Mouse (Mus musculus) kidney, postnatal 0 days (tissue): ENCODE measurements at regions not wholly inside any gene's neighbourhood (a gene's known extent, or its start where the extent isn't known, plus 50 kb on each side); places are given as distances from the start of the nearest gene placed in this dataset.

Source experiments
- ATAC-seq: fragments of 200-750 bp; cut with Nextera tagmentation; replicated peaks from 2 replicates; pipeline ENCODE4 v1.8.0; 2017; ENCODE audit warnings: low read depth, moderate number of reproducible peaks, moderate TSS enrichment, moderate library complexity; ENCODE audit not compliant: low FRiP score
- DNase-seq: peaks from one replicate; pipeline ENCODE4 v3.0.0-alpha.2; 2016; ENCODE audit warnings: low spot score
- H3K27ac ChIP-seq: fragments of 300-500 bp; sonication (generic); 2 replicates; pipeline ENCODE4 v1.5.1; 2014; ENCODE audit warnings: mild to moderate bottlenecking
- H3K27me3 ChIP-seq: fragments of 300-500 bp; sonication (generic); 2 replicates; pipeline ENCODE4 v1.6.1; 2014; ENCODE audit warnings: low read length, mixed read lengths; ENCODE audit not compliant: insufficient read depth
- H3K36me3 ChIP-seq: fragments of 300-500 bp; sonication (generic); 2 replicates; pipeline ENCODE4 v1.6.1; 2014; ENCODE audit warnings: low read length, mixed read lengths; ENCODE audit not compliant: insufficient read depth
- H3K4me1 ChIP-seq: fragments of 300-500 bp; sonication (generic); replicated peaks from 2 replicates; pipeline ENCODE4 v1.6.1; 2014; ENCODE audit warnings: antibody characterized with exemption, low read length, mixed read lengths; ENCODE audit not compliant: insufficient read depth
- H3K4me2 ChIP-seq: fragments of 300-500 bp; sonication (generic); 2 replicates; pipeline ENCODE4 v1.6.1; 2014; ENCODE audit warnings: mild to moderate bottlenecking, low read length, moderate library complexity, mixed read lengths
- H3K4me3 ChIP-seq: fragments of 300-500 bp; sonication (generic); replicated peaks from 2 replicates; pipeline ENCODE4 v1.5.1; 2014; ENCODE audit warnings: low read depth, low read length
- H3K9ac ChIP-seq: fragments of 300-500 bp; sonication (generic); 2 replicates; pipeline ENCODE4 v1.6.1; 2014; ENCODE audit warnings: low read depth, low read length
- H3K9me3 ChIP-seq: fragments of 300-500 bp; sonication (generic); replicated peaks from 2 replicates; pipeline ENCODE4 v1.6.1; 2016; ENCODE audit warnings: low read length, inconsistent platforms, mixed read lengths
- CTCF ChIP-seq: IDR thresholded peaks from 2 replicates; pipeline ENCODE4 v1.5.1; 2016; ENCODE audit warnings: antibody characterized with exemption, low read depth, mild to moderate bottlenecking, moderate library complexity
- WGBS: fragments of 180-500 bp; shearing (Covaris S2); extraction: QIAGEN DNeasy Blood & Tissue Kit; methylation state at CpG from one replicate; pipeline ENCODE4 v1.1.7; 2014; 5-methylcytosine and 5-hydroxymethylcytosine counted together

- Histone ChIP-seq H3K27me3 (no peaks in the 10 kb centered on the region), H3K9me3 (no peaks in the 10 kb centered on the region), H3K9ac (no peak overlapping the region), H3K4me1 (no peaks in the 10 kb centered on the region), H3K4me2 (no peak overlapping the region), H3K27ac (no peak overlapping the region), H3K4me3 (no peak overlapping the region), H3K36me3 (no peaks in the 10 kb centered on the region)
- 69% methylated on average over 3 of the region's 3 CpGs for WGBS
- no peak for ATAC-seq
- TF ChIP-seq CTCF: no peak
- DNase-seq: no peak
Observed at GRCm38 (mm10) chr1:125307223-125307622, 128.3 kb downstream of the Actr3 start.

DNA sequence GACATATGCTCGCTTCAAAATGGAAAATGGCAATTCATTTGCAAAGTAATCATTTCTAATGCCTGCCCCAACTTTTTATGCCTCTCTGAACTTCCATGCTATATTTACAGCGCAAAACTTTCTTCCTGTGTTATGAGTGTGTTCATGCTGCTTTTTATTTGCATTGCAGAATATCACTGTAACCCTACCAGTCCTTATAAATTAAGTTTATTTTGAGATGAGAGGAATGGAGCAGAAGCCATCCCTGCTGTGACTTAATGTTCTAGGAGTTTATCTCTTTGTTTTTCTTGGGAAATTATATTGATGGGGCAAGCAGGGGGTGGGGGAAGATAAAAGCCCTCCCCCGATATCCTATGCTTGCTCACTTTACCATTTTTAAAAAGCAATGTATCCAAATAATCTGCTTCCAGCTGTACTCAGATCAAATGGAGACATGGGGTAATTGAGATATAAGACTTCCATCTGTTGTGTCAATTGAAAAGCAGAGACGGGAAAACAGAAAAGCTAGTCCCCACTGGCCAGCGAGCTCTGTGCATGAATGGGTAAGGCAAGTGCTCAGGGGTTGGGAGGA is 136.9 kb downstream of the Actr3 start:
- 61% methylated on average over 5 of the region's 5 CpGs for whole genome bisulfite sequencing
- H3K27me3 ChIP-seq: no peaks in the 10 kb centered on the region
- no peak overlapping the region for H3K9ac ChIP-seq
- ATAC-seq (no peak), DNase-seq (peak; percentile 3)
- no peaks in the 10 kb centered on the region for H3K9me3 ChIP-seq
- H3K27ac ChIP-seq: no peak overlapping the region
- H3K4me2 ChIP-seq: no peak overlapping the region
- H3K36me3 ChIP-seq: no peaks in the 10 kb centered on the region
- no peak overlapping the region for H3K4me3 ChIP-seq
- H3K4me1 ChIP-seq: no peaks in the 10 kb centered on the region
- TF ChIP-seq CTCF: no peak

- no peaks in the 10 kb centered on the region for H3K36me3 ChIP-seq
- no peaks in the 10 kb centered on the region for H3K9me3 ChIP-seq
- no peak for DNase-seq
- H3K4me1 ChIP-seq: no peaks in the 10 kb centered on the region
- ATAC-seq: no peak
- H3K4me2 ChIP-seq: no peak overlapping the region
- no peak overlapping the region for H3K9ac ChIP-seq
- no peaks in the 10 kb centered on the region for H3K27me3 ChIP-seq
- no peak for TF ChIP-seq CTCF
- no peak overlapping the region for H3K27ac ChIP-seq
- WGBS: 80% methylated on average over 3 of the region's 3 CpGs
- no peak overlapping the region for H3K4me3 ChIP-seq
Observed at GRCm38 (mm10) chr1:125295646-125296045, 139.9 kb downstream of the Actr3 start.

DNA sequence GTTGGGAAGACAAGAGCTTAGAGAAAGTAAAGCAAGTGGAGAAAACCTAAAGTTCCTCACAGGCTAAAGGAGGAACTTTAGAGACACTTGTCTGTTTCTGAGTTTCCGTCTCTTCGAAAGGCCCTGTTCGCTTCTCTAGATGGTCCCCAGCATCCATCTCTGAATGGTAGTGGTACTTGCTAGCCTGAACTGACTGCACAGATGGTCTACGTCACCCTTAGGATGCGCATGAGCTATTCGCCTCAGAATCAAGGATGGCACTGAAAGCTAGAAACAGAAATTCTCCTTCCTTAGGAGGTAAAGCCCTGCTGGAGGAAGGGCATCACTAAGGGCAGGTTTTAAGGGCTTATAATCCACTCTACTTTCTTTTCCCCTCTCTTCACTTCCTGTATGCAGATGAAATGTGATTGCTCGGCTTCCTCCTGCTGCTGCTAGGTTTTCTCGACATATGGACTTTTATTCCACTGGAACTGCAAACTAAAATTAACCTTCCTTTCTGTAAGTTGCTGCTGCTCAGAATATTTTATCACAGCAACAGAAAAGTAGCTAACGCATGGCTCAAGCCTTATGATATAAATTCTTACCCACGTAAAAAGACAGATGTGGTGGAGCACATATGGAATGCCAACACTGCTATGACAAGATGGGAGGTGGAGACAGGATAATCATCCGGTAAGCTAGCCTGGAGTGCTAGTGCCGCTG is 145.1 kb downstream of the Actr3 start:
- no peak for TF ChIP-seq CTCF
- H3K4me3 ChIP-seq: no peak overlapping the region
- no peak overlapping the region for H3K27ac ChIP-seq
- H3K9me3 ChIP-seq: no peaks in the 10 kb centered on the region
- H3K27me3 ChIP-seq: no peaks in the 10 kb centered on the region
- no peaks in the 10 kb centered on the region for H3K36me3 ChIP-seq
- ATAC-seq (no peak), DNase-seq (no peak)
- WGBS: 92% methylated on average over 12 of the region's 12 CpGs
- H3K4me2 ChIP-seq: no peak overlapping the region
- no peaks in the 10 kb centered on the region for H3K4me1 ChIP-seq
- H3K9ac ChIP-seq: no peak overlapping the region

GRCm38 (mm10) chr1:125286347-125286746 is 149.2 kb downstream of the Actr3 start:
- WGBS: 64% methylated on average over 2 of the region's 2 CpGs
- Histone ChIP-seq H3K27me3 (no peaks in the 10 kb centered on the region), H3K27ac (no peak overlapping the region), H3K36me3 (no peaks in the 10 kb centered on the region), H3K9me3 (no peaks in the 10 kb centered on the region), H3K9ac (no peak overlapping the region), H3K4me2 (no peak overlapping the region), H3K4me1 (no peaks in the 10 kb centered on the region), H3K4me3 (no peak overlapping the region)
- no peak for DNase-seq
- ATAC-seq: no peak
- TF ChIP-seq CTCF: no peak

DNA sequence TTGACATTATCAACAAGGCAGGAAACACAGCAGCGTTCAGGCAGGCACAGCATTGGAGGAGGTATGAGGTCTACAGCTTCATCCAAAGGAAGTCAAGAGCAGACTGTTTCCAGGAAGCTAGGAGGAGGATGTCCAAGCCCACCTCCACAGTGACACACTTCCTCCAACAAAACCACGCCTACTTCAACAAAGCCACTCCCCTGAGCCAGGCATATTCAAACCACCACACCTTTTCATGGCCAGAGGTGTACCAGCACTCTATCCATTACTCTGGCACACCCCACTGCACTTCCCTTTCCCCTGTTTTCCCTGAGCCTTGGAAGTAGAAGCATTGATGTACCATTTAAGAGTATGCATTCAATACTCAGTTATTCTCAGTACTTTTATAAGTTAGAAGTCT is 150.8 kb downstream of the Actr3 start:
- no peaks in the 10 kb centered on the region for H3K36me3 ChIP-seq
- no peak overlapping the region for H3K27ac ChIP-seq
- no peak for TF ChIP-seq CTCF
- no peak for ATAC-seq
- H3K27me3 ChIP-seq: no peaks in the 10 kb centered on the region
- DNase-seq: no peak
- H3K4me2 ChIP-seq: no peak overlapping the region
- no peaks in the 10 kb centered on the region for H3K9me3 ChIP-seq
- H3K4me1 ChIP-seq: no peaks in the 10 kb centered on the region
- H3K4me3 ChIP-seq: no peak overlapping the region
- 69% methylated on average over 2 of the region's 2 CpGs for WGBS
- H3K9ac ChIP-seq: no peak overlapping the region

GRCm38 (mm10) chr1:125273752-125274151 is 161.8 kb downstream of the Actr3 start:
- H3K4me2 ChIP-seq: no peak overlapping the region
- no peaks in the 10 kb centered on the region for H3K36me3 ChIP-seq
- H3K4me1 ChIP-seq: no peaks in the 10 kb centered on the region
- no peaks in the 10 kb centered on the region for H3K27me3 ChIP-seq
- H3K4me3 ChIP-seq: no peak overlapping the region
- no peak for TF ChIP-seq CTCF
- H3K9me3 ChIP-seq: no peaks in the 10 kb centered on the region
- no peak overlapping the region for H3K27ac ChIP-seq
- H3K9ac ChIP-seq: no peak overlapping the region
- no peak for DNase-seq
- 71% methylated on average over 2 of the region's 2 CpGs for WGBS
- no peak for ATAC-seq
